Mouse (Mus musculus): ENCODE measurements around the gene Ly86. TPM values are rescaled to one million over a fixed set of nuclear protein-coding genes. Genes with fewer than 3 reads are reported as not detected.

Ly86 gene
- polyA plus RNA-seq, 1 experiment, result 0.48 TPM

- Histone ChIP-seq H3K4me1 (ENCODE audit: control insufficient read depth, insufficient read depth, low read length) (peaks cover 5% of the 10 kb centered on the region), H3K4me3 (ENCODE audit: control insufficient read depth, low read depth, low read length) (peak overlapping the region; percentile 24; the same call in 1 of the 2 replicates), H3K27me3 (ENCODE audit: control insufficient read depth, insufficient read depth, low read length) (no peaks in the 10 kb centered on the region), H3K27ac (ENCODE audit: control insufficient read depth, insufficient read depth, low read depth, low read length) (no peak overlapping the region), H3K36me3 (ENCODE audit: control insufficient read depth, insufficient read depth, low read length) (no peaks in the 10 kb centered on the region)
- TF ChIP-seq POLR2A (IDR thresholded peaks at IDR 0.05; ENCODE audit: control insufficient read depth, low read depth, low read length) (no peak), CTCF (IDR thresholded peaks at IDR 0.05; ENCODE audit: control insufficient read depth, insufficient read depth, insufficient replicate concordance, low read depth, low read length) (no peak)
Observed at GRCm38 (mm10) chr13:37311555-37312221, 33.3 kb upstream of the Ly86 start.

DNA sequence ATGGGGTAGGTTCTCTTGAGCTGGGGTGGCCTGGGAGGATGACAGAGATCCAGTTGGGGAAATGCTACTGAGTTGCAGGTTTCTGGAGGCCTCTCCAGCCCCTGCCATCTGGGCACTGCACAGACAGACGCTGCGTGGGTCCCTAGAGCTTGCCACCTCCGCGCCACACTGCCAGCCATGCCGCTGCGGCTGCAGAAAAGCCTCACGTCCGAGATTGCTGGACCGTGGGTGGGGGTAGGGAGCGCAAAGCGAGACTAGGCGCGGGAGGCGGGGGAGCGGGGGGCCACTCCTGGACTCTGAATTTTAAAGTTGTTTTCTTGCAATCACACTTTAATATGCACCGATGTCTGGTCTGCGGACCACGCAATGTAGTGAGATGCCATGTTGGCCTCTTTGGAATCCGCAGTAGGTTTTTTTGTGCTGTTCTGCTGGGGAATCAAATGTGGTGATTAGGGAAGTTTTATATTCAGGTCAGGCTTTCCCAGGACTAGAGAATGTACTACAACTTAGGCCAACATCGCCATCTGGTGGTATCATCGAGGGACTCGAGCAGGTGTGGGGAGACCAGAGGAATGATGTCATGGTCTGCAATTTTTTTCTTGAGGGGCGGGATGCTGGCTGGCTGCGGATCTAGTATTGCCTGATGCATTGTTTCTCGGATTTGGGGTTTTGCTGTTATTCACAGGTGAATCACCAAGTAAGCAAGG, 32.6 kb upstream of the Ly86 start:
- Histone ChIP-seq H3K4me3 (ENCODE audit: control insufficient read depth, low read depth, low read length) (no peak overlapping the region), H3K36me3 (ENCODE audit: control insufficient read depth, insufficient read depth, low read length) (no peaks in the 10 kb centered on the region), H3K4me1 (ENCODE audit: control insufficient read depth, insufficient read depth, low read length) (peaks cover 5% of the 10 kb centered on the region), H3K27me3 (ENCODE audit: control insufficient read depth, insufficient read depth, low read length) (no peaks in the 10 kb centered on the region), H3K27ac (ENCODE audit: control insufficient read depth, insufficient read depth, low read depth, low read length) (no peak overlapping the region)
- no peak for TF ChIP-seq POLR2A (IDR thresholded peaks at IDR 0.05; ENCODE audit: control insufficient read depth, low read depth, low read length)
- peak; percentile 47; the same call in 1 of the 2 replicates for TF ChIP-seq CTCF (IDR thresholded peaks at IDR 0.05; ENCODE audit: control insufficient read depth, insufficient read depth, insufficient replicate concordance, low read depth, low read length)

DNA sequence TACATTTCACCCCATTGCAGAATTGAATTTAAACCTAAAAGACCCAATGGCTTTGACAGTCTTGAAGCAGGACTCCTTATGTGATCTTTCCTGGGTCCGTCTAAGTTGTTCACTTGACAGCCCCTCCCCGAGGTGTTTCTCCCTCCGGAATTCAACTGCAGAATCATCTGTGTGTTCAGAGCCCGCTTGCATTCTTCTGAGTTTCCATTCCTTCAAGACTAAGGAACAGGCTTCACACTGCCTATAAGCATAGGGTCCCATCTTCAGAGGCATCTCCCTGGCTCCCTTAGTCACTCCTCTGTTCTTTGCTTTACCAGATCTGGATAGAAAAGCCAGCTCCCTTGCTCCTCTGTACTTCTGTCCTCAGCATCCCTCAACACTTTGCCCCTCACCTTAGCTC, 32.1 kb upstream of the Ly86 start:
- Histone ChIP-seq H3K27ac (ENCODE audit: control insufficient read depth, insufficient read depth, low read depth, low read length) (no peak overlapping the region), H3K27me3 (ENCODE audit: control insufficient read depth, insufficient read depth, low read length) (no peaks in the 10 kb centered on the region), H3K36me3 (ENCODE audit: control insufficient read depth, insufficient read depth, low read length) (no peaks in the 10 kb centered on the region), H3K4me3 (ENCODE audit: control insufficient read depth, low read depth, low read length) (no peak overlapping the region), H3K4me1 (ENCODE audit: control insufficient read depth, insufficient read depth, low read length) (peaks cover 5% of the 10 kb centered on the region)
- TF ChIP-seq POLR2A (IDR thresholded peaks at IDR 0.05; ENCODE audit: control insufficient read depth, low read depth, low read length) (no peak), CTCF (IDR thresholded peaks at IDR 0.05; ENCODE audit: control insufficient read depth, insufficient read depth, insufficient replicate concordance, low read depth, low read length) (no peak)

DNA sequence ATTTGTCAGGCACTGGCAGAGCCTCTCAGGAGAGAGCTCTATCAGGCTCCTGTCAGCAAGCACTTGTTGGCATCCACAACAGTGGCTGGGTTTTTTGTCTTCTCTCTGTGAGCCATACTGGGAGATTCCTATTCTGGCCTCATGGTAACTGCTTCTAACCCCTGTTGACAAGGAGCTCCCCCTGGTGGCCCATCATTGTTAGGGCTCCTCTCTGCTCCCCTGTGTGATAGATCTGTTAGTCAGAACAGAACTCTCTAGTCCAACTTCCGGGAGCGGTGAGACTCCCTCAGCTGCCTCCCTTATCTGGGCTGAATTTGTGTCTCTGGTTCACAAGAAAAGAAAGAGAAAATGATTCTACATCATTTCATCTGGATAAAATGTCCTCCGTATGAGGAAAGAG, 19.5 kb upstream of the Ly86 start:
- Histone ChIP-seq H3K4me3 (ENCODE audit: control insufficient read depth, low read depth, low read length) (peak overlapping the region; percentile 10; the same call in 1 of the 2 replicates), H3K4me1 (ENCODE audit: control insufficient read depth, insufficient read depth, low read length) (peaks cover 4% of the 10 kb centered on the region; the same call in 1 of the 2 replicates), H3K27ac (ENCODE audit: control insufficient read depth, insufficient read depth, low read depth, low read length) (no peak overlapping the region), H3K27me3 (ENCODE audit: control insufficient read depth, insufficient read depth, low read length) (no peaks in the 10 kb centered on the region; the same call in 1 of the 2 replicates), H3K36me3 (ENCODE audit: control insufficient read depth, insufficient read depth, low read length) (no peaks in the 10 kb centered on the region)
- TF ChIP-seq POLR2A (IDR thresholded peaks at IDR 0.05; ENCODE audit: control insufficient read depth, low read depth, low read length) (no peak), CTCF (IDR thresholded peaks at IDR 0.05; ENCODE audit: control insufficient read depth, insufficient read depth, insufficient replicate concordance, low read depth, low read length) (peak; percentile 65; the same call in 1 of the 2 replicates)

DNA sequence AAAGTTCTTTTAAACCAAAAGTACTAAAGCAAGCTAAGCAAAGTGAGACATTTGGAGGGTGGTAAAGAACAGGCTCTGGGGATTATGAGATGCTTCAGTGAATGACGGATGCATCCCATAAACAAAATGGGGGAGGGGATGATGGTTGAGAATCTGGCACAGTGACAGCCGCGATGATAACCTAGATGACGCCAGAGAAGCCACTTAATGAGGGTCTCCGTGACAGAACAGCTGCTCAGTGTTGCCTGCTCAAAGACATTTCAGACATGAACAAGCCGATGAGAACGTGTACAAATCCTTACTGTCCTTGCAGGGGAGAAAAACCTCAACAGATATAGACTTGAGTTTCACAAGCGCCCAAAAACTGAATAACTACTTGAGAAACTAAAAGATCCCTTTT, 15.3 kb upstream of the Ly86 start:
- TF ChIP-seq POLR2A (IDR thresholded peaks at IDR 0.05; ENCODE audit: control insufficient read depth, low read depth, low read length) (no peak), CTCF (IDR thresholded peaks at IDR 0.05; ENCODE audit: control insufficient read depth, insufficient read depth, insufficient replicate concordance, low read depth, low read length) (no peak)
- Histone ChIP-seq H3K4me1 (ENCODE audit: control insufficient read depth, insufficient read depth, low read length) (peaks cover 4% of the 10 kb centered on the region; the same call in 1 of the 2 replicates), H3K4me3 (ENCODE audit: control insufficient read depth, low read depth, low read length) (no peak overlapping the region), H3K36me3 (ENCODE audit: control insufficient read depth, insufficient read depth, low read length) (no peaks in the 10 kb centered on the region), H3K27me3 (ENCODE audit: control insufficient read depth, insufficient read depth, low read length) (no peaks in the 10 kb centered on the region; the same call in 1 of the 2 replicates), H3K27ac (ENCODE audit: control insufficient read depth, insufficient read depth, low read depth, low read length) (no peak overlapping the region)

DNA sequence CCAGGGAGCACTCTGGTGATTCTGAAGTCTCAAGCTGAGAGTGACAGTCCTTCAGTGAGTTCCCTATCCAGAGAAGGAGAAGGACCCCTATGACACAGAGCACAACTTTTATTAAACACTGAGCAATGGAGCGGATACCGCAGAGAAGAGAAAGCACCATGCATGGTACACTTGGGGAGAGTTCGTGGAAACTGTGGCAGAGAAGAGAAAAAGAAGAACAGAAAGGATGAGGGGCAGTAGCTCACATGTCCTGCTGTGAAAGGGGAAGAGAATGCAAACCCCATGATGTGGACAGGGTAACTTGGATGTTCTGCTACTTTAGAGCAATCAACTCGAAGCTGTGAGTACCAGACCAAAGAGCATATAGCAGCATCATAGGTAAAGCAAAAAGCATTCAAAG, 14.0 kb upstream of the Ly86 start:
- TF ChIP-seq CTCF (IDR thresholded peaks at IDR 0.05; ENCODE audit: control insufficient read depth, insufficient read depth, insufficient replicate concordance, low read depth, low read length) (no peak), POLR2A (IDR thresholded peaks at IDR 0.05; ENCODE audit: control insufficient read depth, low read depth, low read length) (no peak)
- Histone ChIP-seq H3K4me3 (ENCODE audit: control insufficient read depth, low read depth, low read length) (no peak overlapping the region), H3K27ac (ENCODE audit: control insufficient read depth, insufficient read depth, low read depth, low read length) (no peak overlapping the region), H3K4me1 (ENCODE audit: control insufficient read depth, insufficient read depth, low read length) (peaks cover 4% of the 10 kb centered on the region; the same call in 1 of the 2 replicates), H3K36me3 (ENCODE audit: control insufficient read depth, insufficient read depth, low read length) (no peaks in the 10 kb centered on the region), H3K27me3 (ENCODE audit: control insufficient read depth, insufficient read depth, low read length) (no peaks in the 10 kb centered on the region; the same call in 1 of the 2 replicates)

DNA sequence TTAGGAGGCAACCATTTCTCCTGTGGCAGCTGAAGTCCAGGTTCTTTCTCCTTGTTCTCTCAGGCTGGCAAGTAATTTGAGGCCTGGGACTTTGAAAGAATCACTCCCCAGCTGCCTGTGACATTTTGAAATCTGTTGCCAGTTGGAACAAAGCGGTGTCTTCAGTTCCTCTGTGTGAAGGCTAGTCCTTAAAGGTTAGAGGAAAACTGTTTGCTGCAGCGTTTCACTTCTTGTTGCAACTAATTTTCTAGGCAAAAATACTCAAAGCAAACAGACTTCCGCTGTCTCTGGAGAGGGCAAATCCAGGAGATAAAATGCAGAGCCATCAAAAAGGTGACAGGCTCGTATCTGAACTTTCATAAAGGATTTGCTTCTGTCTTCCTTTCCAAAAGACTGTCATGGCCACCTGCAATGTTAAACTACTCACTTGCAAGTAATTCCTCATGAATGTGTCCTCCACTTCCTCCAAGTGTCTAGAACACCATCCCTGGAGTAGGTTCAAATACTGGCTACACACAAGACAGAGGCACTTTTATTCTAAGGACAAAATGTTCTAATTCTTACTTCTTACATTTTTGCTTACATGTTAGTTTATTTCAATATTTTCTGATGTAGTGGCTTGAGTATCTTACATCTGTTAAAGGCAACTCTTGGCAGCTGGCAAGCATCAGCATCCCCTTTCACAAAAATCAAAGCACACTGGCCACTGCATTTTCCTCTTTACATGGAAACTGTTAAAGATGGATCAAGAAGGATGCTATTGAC, 12.0 kb upstream of the Ly86 start:
- H3K27me3 ChIP-seq (ENCODE audit: control insufficient read depth, insufficient read depth, low read length), result no peaks in the 10 kb centered on the region
- H3K4me1 ChIP-seq (ENCODE audit: control insufficient read depth, insufficient read depth, low read length), result no peaks in the 10 kb centered on the region
- H3K4me3 ChIP-seq (ENCODE audit: control insufficient read depth, low read depth, low read length), result no peak overlapping the region
- H3K36me3 ChIP-seq (ENCODE audit: control insufficient read depth, insufficient read depth, low read length), result no peaks in the 10 kb centered on the region
- TF ChIP-seq POLR2A (IDR thresholded peaks at IDR 0.05; ENCODE audit: control insufficient read depth, low read depth, low read length) (no peak), CTCF (IDR thresholded peaks at IDR 0.05; ENCODE audit: control insufficient read depth, insufficient read depth, insufficient replicate concordance, low read depth, low read length) (no peak)
- no peak overlapping the region for H3K27ac ChIP-seq (ENCODE audit: control insufficient read depth, insufficient read depth, low read depth, low read length)
